Mouse (Mus musculus) layer of hippocampus, adult 9-10 months (tissue): Measurements from ENCODE around the gene Amdhd1.
A peak's percentile ranks its signal among the peaks of the same experiment; 100 is the strongest.

ENCODE experiments used
- DNase-seq: peaks from one replicate; pipeline ENCODE4 v3.0.0; 2022; ENCODE audit warnings: low spot score

Gene Amdhd1

GRCm38 (mm10) chr10:93540431-93541210, 788 bp upstream of the Amdhd1 start, which contains the start of gene Ccdc38:
Ccdc38 (plus strand) TSS chr10:93540632.
- no peak for DNase-seq

DNA sequence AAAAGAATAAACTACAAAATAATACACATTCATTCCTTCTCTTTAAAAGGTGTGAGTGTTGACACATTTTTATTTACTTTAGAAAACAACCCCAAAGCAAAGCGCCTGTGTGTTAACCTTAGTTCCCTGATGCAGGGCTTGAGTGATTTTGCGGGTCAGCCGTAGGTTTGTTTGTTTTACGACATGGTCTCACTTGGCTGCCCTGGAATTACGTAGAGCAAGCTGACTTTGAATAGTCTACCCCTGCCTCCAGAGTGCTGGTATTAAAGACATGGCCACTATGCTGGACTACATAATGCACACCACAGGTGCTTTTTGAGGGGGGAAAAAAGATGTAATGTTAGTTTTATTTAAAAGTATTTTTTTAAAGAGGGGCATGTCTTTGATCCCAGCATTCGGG, 1.0 kb downstream of the Amdhd1 start:
- DNase-seq = no peak

GRCm38 (mm10) chr10:93538287-93538686, 1.5 kb downstream of the Amdhd1 start:
- no peak for DNase-seq

- no peak for DNase-seq
Measured at GRCm38 (mm10) chr10:93525329-93525728, 14.5 kb downstream of the Amdhd1 start.

DNA sequence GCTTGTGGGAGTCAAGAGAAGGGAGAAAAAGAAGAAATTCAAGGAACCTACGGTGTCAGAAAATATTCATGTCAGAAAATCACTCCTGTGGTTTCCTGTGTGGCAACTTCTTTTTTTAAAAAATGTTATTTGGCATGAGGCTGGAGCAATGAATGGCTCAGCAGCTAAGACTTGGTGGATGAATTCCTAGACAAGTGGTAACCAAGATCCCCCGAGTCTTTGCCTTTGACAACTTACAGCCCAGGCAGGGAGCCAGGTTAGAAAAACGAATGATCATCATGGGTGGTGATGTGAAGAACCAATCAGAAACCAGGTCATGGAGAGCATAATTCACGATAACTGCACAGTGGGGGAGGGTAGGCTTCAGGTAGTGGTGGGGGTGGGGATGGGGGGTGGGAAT, 18.8 kb downstream of the Amdhd1 start:
- DNase-seq = no peak

- no peak for DNase-seq
Measured at GRCm38 (mm10) chr10:93519756-93520155, 20.1 kb downstream of the Amdhd1 start.

GRCm38 (mm10) chr10:93519159-93519558, 20.7 kb downstream of the Amdhd1 start:
- DNase-seq = no peak

GRCm38 (mm10) chr10:93518620-93519019, 21.2 kb downstream of the Amdhd1 start:
- no peak for DNase-seq

DNA sequence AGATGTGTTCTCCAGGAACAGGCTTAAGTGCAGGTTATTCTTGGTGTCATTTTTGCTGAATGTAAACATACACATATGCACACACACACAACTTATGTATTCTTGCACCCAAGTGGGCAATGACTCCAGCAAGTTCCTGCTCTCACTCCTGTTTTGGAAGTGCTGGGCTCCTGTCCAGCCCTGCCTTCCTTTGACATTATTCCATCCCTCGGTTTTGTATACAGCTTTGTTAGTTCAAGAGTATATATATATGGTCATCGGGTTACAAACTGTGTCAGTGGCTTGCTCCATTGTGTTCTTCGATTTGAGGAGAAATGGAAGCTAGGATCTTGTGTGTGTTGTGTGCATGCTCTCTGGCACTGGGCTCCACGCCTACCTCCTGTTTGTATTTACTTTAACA, 21.6 kb downstream of the Amdhd1 start:
- DNase-seq = no peak

DNA sequence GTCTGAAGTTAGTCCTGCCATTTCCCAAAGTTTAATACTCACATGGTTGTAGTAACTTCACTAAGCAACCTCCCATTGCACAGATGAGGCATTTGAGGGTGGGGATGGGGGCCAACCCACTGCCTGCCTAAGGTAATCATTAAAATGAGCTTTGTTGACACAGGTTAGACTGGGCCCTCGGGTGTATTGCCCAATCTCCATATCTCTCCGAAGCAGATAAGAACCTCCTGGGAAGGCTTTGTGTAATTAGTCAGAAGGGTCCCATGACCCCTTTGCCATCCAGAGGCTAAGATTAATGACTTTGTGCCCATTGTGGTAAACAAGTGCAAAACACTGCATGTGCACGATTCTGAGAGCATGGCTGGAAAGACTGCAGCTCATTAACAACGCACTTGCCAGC, 22.1 kb downstream of the Amdhd1 start:
- no peak for DNase-seq

GRCm38 (mm10) chr10:93515927-93516326, 23.9 kb downstream of the Amdhd1 start:
- no peak for DNase-seq

GRCm38 (mm10) chr10:93515419-93515818, 24.4 kb downstream of the Amdhd1 start:
- DNase-seq = no peak

- no peak for DNase-seq
Measured at GRCm38 (mm10) chr10:93509532-93510153, 30.2 kb downstream of the Amdhd1 start.

DNA sequence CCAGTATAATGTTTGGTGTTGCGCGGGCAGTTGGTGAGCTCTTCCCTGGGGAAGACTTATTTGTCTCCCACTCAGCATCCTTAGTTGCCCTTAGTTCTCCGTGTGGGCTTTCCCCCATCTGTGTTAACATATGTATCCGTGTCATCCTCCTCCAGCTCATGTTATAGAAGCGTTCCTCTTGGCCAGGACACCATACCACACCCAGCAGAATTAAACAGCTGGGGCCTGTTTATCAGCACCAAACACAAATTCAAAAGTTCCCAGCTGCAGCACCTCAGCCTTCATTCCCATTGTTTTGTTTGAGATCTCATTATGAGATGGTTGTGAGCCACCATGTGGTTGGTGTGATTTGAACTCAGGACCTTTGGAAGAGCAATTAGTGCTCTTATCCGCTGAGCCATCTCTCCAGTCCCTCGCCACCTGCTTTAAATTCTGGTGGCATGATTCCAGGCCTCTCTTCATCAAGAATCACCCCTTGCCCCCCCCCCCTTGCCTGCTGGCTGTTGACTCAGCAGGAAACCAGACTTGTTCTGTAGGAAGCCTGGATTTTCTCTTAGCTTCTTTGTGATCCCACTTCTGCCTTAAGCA, 31.4 kb downstream of the Amdhd1 start:
- no peak for DNase-seq

- no peak for DNase-seq
Measured at GRCm38 (mm10) chr10:93501346-93501745, 38.5 kb downstream of the Amdhd1 start.

DNA sequence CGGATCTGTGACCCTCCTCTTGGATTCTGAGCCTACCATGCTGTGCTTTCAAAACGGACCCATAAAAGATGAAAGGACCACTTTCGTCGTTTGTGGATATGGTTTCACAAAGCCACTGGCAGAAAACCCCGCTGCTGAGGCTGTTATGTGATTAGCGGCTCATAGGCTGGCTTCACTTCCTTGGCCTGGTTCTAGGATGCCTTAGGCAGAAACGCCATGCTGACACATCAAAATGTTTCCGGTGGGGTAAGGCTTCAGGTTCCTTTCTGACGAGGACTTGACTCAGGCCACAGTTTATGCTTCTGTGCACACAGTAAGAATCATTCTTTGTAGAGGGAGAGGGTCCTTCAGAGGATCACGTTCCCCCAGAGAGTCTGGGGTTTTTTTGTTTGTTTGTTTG, 39.0 kb downstream of the Amdhd1 start:
- DNase-seq = no peak

DNA sequence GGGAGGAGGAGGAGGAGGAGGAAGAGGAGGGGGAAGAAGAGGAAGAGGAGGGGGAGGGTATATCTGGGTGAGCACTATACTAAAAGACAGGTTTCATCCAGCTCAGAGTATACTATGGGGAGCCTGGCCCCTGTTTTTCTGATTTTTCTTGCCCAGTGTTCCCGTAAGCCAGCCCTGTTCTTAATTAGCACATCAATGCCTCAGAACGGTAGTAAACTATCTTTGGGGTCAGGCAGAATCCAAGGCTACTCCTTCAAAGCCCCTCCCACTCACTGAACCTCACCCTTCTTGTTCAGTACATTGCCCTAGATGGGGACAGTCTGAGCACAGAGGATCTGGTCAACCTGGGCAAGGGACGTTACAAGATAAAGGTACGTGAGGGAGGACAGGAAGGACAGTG, 49.4 kb downstream of the Amdhd1 start:
- DNase-seq = no peak

- no peak for DNase-seq
Measured at GRCm38 (mm10) chr10:93488828-93489226, 51.0 kb downstream of the Amdhd1 start.

DNA sequence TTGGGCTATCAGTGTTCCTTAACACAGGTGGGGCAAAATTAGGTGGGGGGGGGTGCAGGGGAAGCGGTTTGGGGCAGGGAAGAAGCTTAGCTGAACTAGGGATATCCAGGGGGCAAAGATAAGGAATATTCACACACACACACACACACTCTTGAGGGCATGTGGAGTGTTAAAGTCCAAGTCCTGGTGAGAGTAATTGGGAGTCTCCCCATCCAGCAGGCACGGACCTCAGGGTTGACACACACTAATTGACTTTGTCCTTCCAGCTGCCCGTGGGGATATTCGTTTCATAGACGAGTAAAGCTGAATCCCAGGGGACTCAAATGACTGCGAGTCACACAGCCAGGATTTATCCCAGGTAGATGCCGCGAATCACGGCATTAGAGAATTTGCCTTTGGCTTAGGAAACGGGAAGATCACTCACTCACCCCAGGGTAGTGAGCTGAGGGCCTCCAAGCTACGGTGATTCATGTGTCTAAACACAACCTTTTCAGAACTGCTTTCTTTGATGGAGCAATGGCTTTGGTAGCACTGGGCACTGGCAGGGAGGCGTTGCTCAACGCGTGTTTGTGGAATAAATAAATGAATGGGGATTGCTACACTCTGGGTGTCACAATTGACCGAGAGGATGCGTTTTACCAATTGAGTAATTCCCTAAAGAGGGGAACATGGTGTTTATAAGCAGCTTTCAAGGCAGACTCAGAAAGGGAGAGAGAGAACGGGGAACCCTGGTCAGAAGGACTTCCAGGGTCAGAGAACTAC, 51.6 kb downstream of the Amdhd1 start, which contains the start of gene Hal:
Gene Hal, plus strand, starts transcription at position 703 of the 762 bp plus-strand sequence.
- no peak for DNase-seq

DNA sequence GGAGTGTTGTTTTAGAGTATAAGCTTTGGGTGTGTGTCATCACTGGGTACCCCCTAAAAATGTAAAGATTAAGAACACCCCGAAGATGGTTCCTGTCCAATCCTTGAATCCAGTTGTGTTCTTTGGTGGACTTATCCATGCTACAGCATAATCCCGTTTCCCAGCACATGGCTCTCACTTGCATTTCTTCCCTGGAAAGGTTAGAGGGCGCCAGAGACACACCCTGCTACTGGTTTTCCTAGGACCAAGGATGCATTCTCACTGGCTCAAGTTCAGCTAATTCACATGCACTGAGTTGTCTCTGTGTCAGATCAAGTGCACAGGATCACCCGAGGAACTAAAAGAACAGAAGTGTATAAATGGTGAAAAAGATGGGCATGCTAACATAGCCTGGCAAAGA, 53.2 kb downstream of the Amdhd1 start:
- DNase-seq = peak; percentile 12

GRCm38 (mm10) chr10:93485055-93485691, 54.7 kb downstream of the Amdhd1 start:
- DNase-seq = no peak

DNA sequence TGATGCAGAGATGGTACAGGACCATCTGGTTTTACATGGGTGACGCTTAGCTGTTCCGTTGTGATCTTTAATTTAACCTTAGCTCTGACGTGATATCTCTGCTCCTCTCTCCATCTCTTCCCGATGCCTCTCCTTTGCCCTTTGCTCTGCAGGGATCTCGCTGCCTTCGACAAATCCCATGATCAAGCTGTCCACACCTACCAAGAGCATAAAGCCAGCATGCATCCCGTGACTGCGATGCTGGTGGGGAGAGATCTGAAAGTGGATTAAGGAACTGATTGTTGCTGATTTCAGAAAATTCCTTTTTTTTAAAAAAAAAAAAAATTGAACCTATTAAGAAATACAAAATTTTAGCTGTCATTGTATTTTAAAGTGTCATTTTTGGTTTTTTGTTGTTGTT, 55.3 kb downstream of the Amdhd1 start:
- DNase-seq = no peak
